Mouse (Mus musculus): ENCODE measurements at regions not wholly inside any gene's neighbourhood (a gene's known extent, or its start where the extent isn't known, plus 50 kb on each side); places are given as distances from the start of the nearest gene placed in this dataset.
"Not testable (repeated sequence)": the region's sequence is repeated elsewhere in the genome, so short reads cannot be mapped to it uniquely, and the experiment has no call there.

DNA sequence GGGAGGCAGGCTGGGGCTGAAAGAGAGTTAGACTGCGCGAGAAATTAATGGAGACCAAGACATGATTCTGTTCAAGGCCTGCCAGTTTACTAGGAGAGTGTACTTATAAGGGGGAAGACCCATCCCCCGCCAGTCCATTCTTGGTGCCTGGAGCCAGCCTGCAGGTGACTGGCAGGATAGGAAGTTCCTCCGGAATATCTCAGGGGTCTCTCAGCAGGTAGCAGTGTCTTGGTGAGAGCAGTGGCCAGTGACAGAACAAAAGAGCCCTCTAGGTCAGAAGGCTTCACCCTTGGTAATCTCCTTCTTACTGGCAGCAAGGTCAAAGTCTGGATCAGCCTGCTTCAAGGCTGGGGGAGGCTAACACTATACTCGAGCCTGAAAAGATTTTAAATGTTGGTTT is 83.7 kb upstream of the Zfp804b start:
- CTCF ChIA-PET, result no interaction called here

DNA sequence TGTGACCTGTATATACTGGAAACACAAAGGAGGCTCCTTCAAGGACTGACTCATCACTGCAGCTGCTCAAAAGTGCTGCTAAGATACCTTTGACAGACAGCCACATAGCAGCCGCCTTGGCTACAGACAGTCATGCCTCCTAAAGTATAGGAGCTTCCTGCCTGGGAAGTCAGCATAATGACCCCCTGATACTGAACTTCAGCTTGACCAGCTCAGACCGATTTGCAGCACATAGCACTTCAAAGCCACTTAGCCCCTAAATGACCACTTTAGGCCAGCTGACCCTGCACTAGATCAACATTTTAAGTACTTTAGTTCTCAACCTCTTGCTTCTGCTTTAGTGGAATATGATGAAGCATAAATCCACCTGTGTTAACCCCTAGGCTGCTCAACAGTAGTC is 91.9 kb upstream of the Zfp804b start:
- CTCF ChIA-PET, result no interaction called here

DNA sequence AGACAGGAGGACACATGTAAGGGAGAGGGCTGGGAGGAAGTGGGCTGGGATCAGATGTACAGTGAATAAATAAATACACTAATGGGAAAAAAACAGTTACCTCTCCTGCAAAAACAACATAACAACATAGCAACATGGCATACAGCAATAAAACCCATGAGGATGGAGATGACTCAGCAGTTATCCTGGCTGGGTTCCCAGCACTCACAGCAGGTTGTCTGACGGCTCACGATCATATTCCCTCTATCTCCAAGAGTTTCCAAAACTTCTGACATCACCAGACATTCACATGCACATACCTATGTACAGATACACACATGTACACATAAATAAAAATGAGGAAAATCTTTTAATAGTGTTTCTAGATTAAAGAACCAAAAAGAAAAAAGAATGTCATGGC is 103.4 kb upstream of the Zfp804b start:
- CTCF ChIA-PET, result no interaction called here

DNA sequence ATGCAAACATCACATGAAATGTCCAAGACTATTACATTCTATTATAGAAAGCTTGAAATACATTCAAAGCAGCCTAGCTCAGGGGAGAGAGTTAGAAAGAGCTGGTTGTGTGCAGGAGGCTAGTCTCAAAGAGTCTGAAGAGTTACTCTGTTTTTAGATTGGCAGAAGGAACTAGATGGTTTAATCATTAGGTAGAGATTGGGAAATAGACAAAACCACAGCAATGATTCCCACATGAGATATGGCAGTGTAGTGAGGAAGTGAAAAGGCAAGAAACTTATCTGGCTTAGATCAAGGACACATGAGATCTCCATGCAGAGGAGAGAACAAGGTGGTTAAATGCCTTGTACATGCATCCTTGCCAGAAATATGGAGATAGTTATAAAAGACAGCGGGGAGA is 110.3 kb upstream of the Zfp804b start:
- CTCF ChIA-PET, result no interaction called here

DNA sequence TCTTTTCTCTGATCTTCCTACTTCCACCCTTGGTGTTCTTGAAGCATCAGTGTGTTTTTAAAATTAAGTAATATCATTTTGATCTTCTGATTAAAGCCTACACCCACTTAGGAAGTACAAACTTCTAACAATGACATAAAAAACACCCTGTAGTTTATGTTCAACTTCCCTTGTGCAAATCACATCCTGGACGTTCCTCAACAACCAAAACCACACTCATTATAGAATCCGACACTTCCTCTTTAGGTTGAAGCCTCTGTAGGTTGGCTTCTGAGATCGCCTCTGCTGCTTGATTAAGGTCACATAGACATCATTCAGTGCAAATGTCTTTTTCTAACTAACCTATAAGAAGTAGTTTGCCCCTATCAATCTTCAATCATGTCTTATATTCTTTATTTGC is 112.5 kb upstream of the Zfp804b start:
- CTCF ChIA-PET, result no interaction called here

DNA sequence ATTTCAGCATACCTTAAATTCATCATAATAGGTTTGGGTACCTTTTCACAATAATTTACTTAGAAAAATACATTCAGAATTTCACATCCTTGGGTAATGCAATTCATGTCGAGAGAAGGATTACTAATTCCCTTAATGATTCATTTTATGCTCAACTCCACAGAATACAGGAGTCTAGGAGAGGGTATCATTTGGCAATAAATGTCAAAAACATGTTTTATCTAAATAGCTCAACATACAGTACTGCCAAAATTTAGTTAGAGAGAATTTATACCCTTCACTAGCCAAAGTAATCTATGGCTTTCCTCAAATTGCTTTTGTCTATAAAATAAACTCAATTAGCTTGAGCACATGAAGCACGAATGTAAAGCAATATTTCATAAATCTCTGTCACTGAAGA is 144.6 kb upstream of the Zfp804b start:
- CTCF ChIA-PET, result no interaction called here

DNA sequence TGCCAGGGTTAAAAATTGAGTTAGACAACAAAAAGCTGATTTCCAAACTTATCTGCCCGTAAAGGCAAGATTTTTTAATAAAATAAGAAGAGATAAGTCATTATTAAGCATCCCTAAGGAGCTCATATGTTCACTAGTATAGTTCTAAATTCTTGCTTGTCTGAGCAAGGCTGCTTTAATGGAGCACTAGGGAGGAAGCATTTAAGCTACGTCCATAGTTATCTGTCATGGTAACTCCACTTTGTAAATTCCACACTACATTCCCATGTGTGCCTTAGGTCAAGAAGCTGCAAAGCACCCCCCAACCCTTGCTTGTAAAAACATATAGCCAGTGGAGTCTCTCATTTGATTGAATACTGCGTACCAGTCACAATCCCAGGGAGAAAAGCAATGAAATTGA is 145.0 kb upstream of the Zfp804b start:
- CTCF ChIA-PET, result interaction anchor here (0.6 kb wide), 1 partner anchor 62 kb away, joined by 3 read pairs; no protein-coding TSS in a partner anchor

DNA sequence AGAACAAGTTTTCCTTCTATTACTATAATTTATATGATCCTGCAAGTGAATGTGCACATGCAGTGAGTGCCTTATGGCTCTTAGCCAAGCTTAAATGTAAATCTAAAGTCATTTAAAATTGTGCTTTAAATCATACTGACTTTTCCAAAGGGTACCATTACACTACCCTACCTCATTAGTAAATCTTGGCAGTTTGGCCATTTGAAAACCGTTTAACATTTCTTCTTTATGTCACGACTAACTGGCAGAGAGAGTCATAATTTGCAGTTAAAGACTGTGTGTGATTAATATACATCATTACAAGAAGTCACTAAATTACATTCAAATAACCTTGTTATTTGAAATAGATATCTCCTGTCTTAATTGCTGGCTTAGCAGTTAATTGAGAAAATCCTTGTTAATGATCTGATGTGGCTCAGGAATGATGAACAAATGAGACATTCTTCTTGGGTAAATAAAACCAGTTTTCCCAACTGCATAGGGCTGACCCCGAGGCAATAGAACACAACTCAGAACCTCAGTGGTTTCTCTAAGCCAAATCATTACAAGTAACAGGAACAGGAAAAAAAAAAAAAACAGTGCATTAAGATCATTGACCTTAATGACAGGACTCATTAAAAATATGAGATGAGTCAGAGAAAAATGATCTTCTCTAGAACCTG is 173.1 kb upstream of the Zfp804b start:
- CTCF ChIA-PET, result interaction anchor here (0.8 kb wide), 1 partner anchor 942 kb away, joined by 6 read pairs; no protein-coding TSS in a partner anchor

DNA sequence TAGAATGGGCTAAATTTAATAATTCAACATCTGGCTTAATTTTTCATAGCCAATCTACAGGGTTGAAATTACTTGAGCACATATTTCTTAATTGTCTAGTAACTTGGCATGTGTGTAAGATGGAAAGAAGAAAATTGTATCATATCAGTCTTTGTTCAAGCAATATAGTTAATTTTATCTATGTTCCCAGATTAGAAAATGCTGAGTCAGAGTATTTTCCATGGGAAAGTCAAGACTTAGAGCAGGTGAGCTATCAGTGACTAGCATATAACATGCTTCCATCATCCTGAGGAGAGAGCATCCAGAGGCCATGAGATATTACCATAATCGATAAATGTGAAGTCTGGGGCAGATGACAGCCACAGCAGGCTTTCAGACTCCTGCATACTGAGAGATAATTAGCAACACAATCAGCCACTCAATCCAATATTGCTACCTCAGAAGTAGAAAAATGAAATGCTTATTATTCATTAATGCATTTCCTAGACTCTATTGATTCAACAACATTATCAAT is 188.2 kb upstream of the Zfp804b start:
- CTCF ChIA-PET, result no interaction called here

DNA sequence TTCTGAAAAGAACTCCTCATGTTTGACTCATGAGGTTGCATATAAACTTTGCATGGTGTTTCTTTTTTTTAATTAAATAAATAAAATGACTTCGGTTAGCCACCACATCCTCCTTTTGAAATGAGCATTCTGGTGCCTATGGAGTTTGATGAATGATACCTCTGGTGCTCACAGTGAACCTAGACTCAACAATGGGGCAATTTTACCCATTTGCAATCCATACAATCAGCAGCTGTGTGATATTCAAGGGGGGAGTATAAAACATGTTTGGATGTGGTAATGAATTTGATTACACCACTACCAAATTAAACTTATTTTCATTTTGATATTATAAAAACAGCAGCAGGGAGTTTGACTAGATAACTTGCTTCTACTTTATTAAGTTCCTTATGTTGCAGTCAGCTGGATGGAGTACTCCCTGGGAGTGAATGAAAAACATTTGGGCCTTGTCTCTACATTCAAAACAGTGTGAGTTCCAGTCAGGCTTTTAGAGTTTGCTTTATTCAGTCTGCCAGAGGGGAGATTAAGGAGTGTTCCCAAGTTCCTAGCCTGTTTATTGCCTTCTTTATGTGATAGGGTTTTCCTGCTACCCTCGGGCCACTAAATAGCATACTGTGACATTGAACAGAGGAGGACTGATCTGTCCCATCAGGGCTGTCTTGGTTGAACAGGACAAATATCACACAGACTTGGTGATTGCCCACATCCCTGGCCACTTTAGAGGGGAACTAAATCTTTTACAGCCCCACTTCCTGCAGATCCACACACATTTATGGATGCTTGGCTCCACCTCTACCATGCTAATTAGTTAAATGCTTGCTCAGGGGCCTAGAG is 195.5 kb upstream of the Zfp804b start:
- CTCF ChIA-PET, result no interaction called here

DNA sequence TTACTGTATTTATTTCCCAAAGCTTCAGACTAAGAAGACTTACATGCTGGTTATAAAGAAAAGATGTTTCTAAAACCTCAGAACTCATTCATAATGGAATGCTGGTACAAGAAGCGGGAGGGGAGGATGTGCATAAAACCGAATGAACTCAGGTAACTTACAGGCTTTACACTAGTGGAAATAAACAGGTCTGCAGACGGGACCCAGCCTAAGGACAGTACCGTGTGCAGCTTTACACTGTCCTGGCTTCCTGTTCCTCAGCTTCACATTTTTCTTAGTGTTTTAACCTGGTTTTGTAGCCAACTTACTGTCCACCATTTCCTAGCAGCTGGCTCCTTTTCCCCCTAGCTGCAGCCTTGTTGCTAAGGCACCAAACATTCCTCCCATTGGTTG is 196.1 kb upstream of the Zfp804b start:
- CTCF ChIA-PET, result no interaction called here

DNA sequence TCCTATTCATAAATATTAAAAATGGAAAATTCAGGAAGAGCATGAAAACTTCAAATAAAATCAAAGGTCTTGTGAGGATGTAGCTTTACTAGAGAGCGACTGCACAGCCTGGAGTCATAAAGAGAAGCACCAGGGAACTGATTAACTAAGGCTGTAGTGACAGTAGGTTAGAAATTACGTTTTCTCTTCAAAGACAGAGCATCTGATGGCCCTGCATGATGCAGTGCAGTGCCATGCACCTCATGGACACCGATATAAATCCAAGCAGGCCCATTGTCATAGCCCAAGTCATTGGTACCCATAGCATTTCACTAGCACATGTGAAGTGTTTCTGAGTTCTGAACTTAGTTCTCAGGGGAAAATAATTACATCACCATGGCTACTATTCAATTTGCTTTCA is 199.3 kb upstream of the Zfp804b start:
- CTCF ChIA-PET, result no interaction called here

DNA sequence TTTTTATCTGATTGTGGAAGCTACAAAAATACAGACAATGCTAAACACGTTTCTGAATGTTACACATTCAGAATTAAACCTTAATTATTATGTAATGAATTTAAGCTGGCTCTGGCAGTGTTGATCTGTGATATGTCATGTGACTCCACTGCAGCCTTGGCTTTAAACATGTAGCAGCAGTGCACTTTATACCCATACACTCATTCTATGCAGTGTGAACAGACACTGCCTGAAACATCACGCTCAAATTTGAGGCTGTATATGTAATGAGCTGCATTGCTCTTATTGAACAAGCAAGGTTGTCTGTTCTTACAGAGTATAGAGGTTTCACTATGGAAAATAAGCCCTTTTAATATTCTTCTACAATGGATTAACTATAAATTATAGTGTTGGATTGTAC is 235.9 kb upstream of the Zfp804b start:
- CTCF ChIA-PET, result no interaction called here

DNA sequence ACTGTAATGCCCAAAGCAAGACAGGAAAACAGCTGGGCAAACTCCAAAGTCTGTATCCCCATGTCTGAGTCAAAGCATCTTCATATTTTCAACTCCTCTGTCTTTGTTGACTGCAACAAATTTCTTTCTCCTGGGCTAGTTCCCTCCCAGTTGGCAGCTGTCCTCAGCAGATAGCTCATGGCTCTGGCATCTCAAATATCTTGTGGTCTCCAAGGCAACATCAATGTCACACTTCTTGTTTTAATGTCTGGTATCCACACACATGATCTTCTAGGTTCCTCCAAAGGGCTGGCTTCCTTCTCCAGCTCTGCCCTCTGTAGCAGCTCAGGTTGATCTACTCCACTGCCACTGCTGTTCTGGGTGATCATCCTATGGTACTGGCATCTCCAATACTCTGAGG is 242.0 kb upstream of the Zfp804b start:
- CTCF ChIA-PET, result no interaction called here

DNA sequence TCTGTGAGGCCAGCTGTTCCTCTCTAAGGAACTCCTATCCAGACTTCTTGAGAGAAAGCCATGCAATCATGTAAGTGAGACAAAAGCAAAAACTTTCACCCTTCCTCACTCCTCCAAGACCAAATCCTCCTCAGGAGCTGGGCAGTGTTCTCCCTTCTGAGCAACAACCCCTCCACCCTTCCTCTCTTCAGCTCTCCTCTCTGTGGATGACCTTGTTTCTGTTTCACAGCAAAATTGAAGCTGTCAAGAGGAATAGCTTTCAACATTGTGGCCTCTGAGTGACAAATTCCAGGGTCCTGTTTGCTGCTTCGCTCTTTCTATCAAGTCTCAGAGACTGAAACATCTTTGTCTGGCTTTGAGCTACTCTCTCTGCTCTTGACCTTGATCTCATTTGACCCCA is 255.9 kb upstream of the Zfp804b start:
- CTCF ChIA-PET, result no interaction called here

DNA sequence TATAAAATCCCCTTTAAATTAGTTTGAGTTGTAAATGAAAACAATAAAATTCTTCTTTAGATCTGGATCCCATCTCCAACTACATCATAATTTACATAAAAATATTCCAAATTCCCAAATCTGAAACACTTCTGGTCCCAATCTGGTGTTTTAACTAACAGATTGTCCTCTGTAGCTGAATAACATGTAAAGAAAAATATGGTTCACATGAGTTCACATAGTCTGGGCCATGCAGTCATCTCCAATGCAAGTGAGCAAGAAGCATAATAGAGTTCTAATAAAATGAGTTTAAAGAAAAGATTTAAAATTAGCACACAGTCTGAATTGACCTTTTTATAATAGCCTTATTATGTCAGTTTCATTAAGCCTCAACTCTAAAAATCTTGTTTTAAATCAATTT is 263.0 kb upstream of the Zfp804b start:
- CTCF ChIA-PET, result no interaction called here

DNA sequence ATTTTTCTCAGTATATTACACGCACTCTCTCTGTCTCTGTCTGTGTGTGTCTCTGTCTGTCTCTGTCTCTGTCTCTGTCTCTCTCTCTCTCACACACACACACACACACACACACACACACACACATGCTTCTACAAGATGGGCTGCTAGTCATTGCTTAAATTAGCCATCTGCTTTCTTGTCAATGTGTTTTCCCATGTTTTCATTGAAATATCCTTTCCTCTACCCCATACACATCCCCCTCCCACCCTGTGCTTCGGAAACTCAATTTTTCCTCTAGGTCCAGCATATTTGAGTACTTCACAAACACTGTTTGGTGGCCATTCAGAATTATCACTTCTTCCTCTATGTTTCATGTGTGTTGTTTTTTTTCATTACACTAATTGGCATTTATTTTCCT is 263.4 kb upstream of the Zfp804b start:
- CTCF ChIA-PET, result no interaction called here

DNA sequence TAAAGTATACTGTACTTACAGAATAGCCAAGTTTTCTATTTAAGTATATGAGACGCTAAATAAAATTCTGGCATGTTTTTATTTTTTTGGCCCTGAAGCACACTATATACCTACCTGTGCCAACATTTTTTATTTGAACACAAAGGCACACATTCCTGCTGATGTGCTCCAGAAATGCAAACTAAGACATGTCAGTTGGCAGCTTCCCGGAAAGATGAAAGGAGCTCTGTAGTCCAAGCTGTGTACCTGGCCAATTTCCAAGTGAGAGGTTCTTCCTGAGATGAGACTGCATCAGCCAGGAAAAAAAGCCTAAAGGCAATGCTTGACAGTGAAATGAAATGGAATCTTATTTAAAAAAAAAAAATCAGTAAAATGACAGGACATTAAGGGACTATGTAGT is 305.0 kb upstream of the Steap4 start:
- CTCF ChIA-PET, result no interaction called here

DNA sequence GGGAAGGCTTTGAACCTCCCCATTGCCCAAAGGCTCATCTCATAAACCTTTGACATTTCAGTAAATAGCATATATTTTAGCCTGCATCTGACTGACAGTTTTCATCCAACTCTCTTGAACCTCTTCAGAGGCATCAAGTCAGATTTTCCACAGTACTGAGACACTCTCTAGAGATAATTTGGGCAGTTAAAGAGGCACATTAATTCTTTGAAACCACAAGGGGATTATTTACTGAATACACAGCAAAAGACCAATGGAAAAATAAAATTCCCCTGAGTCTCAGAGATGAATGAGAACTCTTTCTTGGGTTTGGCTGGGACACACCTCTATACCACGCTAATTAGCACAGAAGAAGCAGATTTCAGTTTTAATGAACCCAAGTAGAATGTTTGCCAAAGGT is 258.5 kb upstream of the Steap4 start:
- CTCF ChIA-PET, result no interaction called here

DNA sequence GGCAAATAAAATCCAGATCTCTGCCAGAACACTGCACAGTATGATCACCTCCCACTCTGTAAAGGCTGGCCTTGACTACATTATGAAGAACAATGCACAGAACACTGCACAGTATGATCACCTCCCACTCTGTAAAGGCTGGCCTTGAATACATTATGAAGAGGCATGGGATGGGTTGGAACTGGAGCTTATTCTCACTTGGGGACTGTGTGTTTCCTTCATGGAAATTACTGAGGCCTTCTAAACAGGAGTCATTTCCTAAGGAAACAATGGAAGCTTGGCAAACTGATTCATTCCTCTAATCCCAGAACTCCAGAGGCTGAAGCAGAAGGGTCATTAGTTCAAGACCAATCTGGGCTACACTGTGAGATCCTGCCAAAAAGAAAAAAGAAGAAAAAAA is 240.7 kb upstream of the Steap4 start:
- CTCF ChIA-PET, result no interaction called here

DNA sequence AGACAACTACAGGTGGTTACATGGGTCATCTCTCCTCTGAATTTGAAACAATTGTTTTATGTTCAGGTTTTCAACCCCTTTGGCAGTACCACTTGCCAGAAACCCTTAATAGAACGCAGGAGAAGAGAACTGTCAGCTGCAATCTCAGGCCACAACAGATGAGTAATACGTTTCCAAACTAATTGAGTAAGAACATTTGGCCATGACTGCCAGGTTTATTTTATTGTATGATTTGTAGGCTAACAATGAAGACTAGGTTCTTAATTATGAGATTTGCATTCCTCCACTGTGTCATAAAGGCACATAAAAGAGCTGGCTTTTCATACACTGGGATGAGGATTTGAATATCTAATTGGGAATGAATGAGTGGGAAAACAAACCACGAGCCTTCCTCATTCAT is 240.2 kb upstream of the Steap4 start:
- CTCF ChIA-PET, result interaction anchor here (0.6 kb wide), 1 partner anchor 74 kb away, joined by 3 read pairs; no protein-coding TSS in a partner anchor

DNA sequence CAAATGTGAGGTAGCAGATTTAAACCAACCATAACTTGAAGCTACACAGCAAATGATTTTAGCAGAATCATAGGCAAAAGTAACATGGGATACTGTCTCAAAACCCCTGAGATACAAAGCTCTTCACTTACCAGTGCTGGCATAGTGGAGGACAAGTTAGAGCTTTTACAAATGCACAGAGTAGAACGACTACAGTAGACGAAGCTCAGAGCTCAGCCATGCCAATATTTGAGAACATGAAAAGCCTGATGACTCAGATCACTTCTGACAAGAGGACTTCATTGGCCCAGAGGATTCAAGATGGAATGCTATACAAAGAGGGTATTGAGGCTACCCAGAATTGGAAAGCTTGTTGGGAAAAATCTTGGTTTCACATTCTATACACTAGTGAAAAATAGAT is 239.6 kb upstream of the Steap4 start:
- CTCF ChIA-PET, result interaction anchor here (0.6 kb wide), 1 partner anchor 75 kb away, joined by 3 read pairs; no protein-coding TSS in a partner anchor

DNA sequence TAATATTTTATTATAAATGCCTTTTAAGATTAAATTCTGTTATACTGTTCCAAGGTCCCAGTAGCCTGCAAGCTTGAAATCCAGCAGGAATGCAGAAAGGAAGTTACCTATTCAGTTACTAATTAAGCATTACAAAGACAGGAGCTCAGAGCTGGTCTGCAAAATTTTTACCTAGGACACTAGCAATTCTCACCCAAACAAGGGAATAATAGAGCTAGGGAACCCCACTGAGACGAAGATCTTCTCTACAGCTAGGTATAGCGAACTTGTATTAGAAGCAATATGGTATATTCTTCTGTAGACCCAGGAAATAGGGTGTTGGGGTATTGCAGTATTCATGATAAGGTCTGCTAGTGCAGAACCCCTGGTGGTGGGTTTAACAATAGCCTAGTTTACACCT is 227.7 kb upstream of the Steap4 start:
- CTCF ChIA-PET, result not testable (repeated sequence)

DNA sequence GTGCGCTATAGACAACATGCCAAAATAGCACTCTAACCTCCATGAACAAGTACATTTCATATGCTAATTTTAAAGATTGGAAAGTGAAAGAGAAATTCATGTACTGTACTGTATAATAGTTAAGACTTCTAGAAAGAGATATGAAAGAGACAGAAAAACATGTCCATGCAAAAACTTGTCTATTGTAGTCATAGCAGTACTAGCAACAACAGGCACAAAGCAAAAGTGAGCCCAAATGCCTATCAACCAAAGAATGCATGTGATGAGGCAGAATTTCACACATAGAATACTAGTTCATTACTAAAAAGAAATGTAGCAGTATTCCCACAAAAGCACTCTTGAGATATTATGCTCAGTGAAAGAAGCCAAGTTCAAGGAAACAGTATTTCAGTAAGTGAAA is 180.4 kb upstream of the Steap4 start:
- CTCF ChIA-PET, result no interaction called here
